Mouse (Mus musculus) MEL (cell line): ENCODE measurements around the gene H2-M5. TPM values are rescaled to one million over a fixed set of nuclear protein-coding genes. Genes with fewer than 3 reads are reported as not detected.

Source experiments
- DNase-seq: peaks from one replicate; pipeline ENCODE4 v3.0.0; 2011; ENCODE audit warnings: low read depth, low spot score
- H3K27ac ChIP-seq: 2 replicates; pipeline ENCODE4 v1.5.1; 2012; ENCODE audit warnings: low read depth, mild to moderate bottlenecking, control low read depth, low read length, moderate library complexity; ENCODE audit not compliant: control insufficient read depth
- H3K27me3 ChIP-seq, 2 experiments: fragments of 150-350 bp in 1 of 2; sonication (generic) in 1 of 2; 2 replicates each; pipeline ENCODE4 v1.6.1; 2012; ENCODE audit warnings: low read length in 2 of 2, mild to moderate bottlenecking in 2 of 2, improper control_type of control experiment in 1 of 2, moderate library complexity in 1 of 2; ENCODE audit not compliant: insufficient read depth in 2 of 2, control insufficient read depth in 1 of 2
- H3K36me3 ChIP-seq, 2 experiments: 2 replicates each; pipeline ENCODE4 v1.6.1; 2012 to 2014; ENCODE audit warnings: low read length in 2 of 2, improper control_type of control experiment in 1 of 2, inconsistent platforms in 1 of 2, mild to moderate bottlenecking in 1 of 2; ENCODE audit not compliant: insufficient read depth in 2 of 2, control insufficient read depth in 1 of 2
- H3K4me1 ChIP-seq, 2 experiments: fragments of 150-350 bp in 1 of 2; sonication (generic) in 1 of 2; 2 replicates each; pipeline ENCODE4 v1.6.1; 2012; ENCODE audit warnings: low read length in 2 of 2, improper control_type of control experiment in 1 of 2, mild to moderate bottlenecking in 1 of 2; ENCODE audit not compliant: insufficient read depth in 2 of 2, control insufficient read depth in 1 of 2
- H3K4me3 ChIP-seq, 2 experiments: fragments of 150-350 bp in 1 of 2; sonication (generic) in 1 of 2; 2 replicates each; pipeline ENCODE4 v1.5.1; 2012; ENCODE audit warnings: low read depth in 2 of 2, low read length in 2 of 2, mild to moderate bottlenecking in 2 of 2, moderate library complexity in 2 of 2, control low read depth in 1 of 2, improper control_type of control experiment in 1 of 2; ENCODE audit not compliant: control insufficient read depth in 1 of 2, insufficient read depth in 1 of 2
- H3K79me2 ChIP-seq: 2 replicates; pipeline ENCODE4 v1.6.1; 2012; ENCODE audit warnings: mild to moderate bottlenecking, low read length, moderate library complexity; ENCODE audit not compliant: control insufficient read depth, poor library complexity, insufficient read depth
- H3K9ac ChIP-seq: 2 replicates; pipeline ENCODE4 v1.6.1; 2012; ENCODE audit warnings: low read depth, mild to moderate bottlenecking, control low read depth, low read length, moderate library complexity; ENCODE audit not compliant: control insufficient read depth, poor library complexity, severe bottlenecking
- H3K9me3 ChIP-seq: fragments of 150-350 bp; sonication (generic); replicated peaks from 2 replicates; pipeline ENCODE4 v1.6.1; 2012; ENCODE audit warnings: mild to moderate bottlenecking, low read length, improper control_type of control experiment, moderate library complexity; ENCODE audit not compliant: insufficient read depth
- BHLHE40 ChIP-seq: IDR thresholded peaks from 2 replicates; pipeline ENCODE4 v1.6.1; 2012; ENCODE audit warnings: low read depth, mild to moderate bottlenecking, inconsistent platforms, low read length, improper control_type of control experiment, borderline replicate concordance
- CTCF ChIP-seq, 3 experiments: IDR thresholded peaks in 2 of 3; conservative IDR thresholded peaks in 1 of 3; 2 replicates each; pipeline ENCODE4 v1.5.1; 2011 to 2012; ENCODE audit warnings: low read length in 3 of 3, low read depth in 2 of 3, mild to moderate bottlenecking in 2 of 3, improper control_type of control experiment in 1 of 3, inconsistent platforms in 1 of 3, mixed read lengths in 1 of 3, moderate library complexity in 1 of 3; ENCODE audit not compliant: control insufficient read depth in 1 of 3, insufficient read depth in 1 of 3, poor library complexity in 1 of 3, severe bottlenecking in 1 of 3
- E2F4 ChIP-seq: IDR thresholded peaks from 2 replicates; pipeline ENCODE4 v1.6.1; 2011; ENCODE audit warnings: low read depth, low read length, improper control_type of control experiment, borderline replicate concordance
- ELF1 ChIP-seq: IDR thresholded peaks from 2 replicates; pipeline ENCODE4 v1.6.1; 2014; ENCODE audit warnings: low read depth, mild to moderate bottlenecking, inconsistent platforms, low read length, improper control_type of control experiment, moderate library complexity
- EP300 ChIP-seq, 2 experiments: IDR thresholded peaks; 2 replicates each; pipeline ENCODE4 v1.6.1; 2011; ENCODE audit warnings: improper control_type of control experiment in 2 of 2, low read length in 2 of 2, low read depth in 1 of 2, mild to moderate bottlenecking in 1 of 2
- ETS1 ChIP-seq: IDR thresholded peaks from 2 replicates; pipeline ENCODE4 v1.6.1; 2012; ENCODE audit warnings: low read depth, mild to moderate bottlenecking, inconsistent platforms, low read length, improper control_type of control experiment, moderate library complexity
- GABPA ChIP-seq: IDR thresholded peaks from 2 replicates; pipeline ENCODE4 v1.6.1; 2012; ENCODE audit warnings: low read depth, mild to moderate bottlenecking, inconsistent platforms, low read length, improper control_type of control experiment, moderate library complexity
- GATA1 ChIP-seq: IDR thresholded peaks from 2 replicates; pipeline ENCODE4 v1.6.1; 2011; ENCODE audit warnings: low read depth, low read length, improper control_type of control experiment
- HCFC1 ChIP-seq: IDR thresholded peaks from 2 replicates; pipeline ENCODE4 v1.6.1; 2012; ENCODE audit warnings: low read depth, mild to moderate bottlenecking, inconsistent platforms, low read length, improper control_type of control experiment, moderate library complexity
- JUND ChIP-seq: IDR thresholded peaks from 2 replicates; pipeline ENCODE4 v1.6.1; 2011; ENCODE audit warnings: low read depth, mild to moderate bottlenecking, improper control_type of control experiment, low read length
- KAT2A ChIP-seq: conservative IDR thresholded peaks from 2 replicates; pipeline ENCODE4 v1.6.1; 2012; ENCODE audit warnings: low read depth, low read length, improper control_type of control experiment, inconsistent platforms
- MAFK ChIP-seq: IDR thresholded peaks from 2 replicates; pipeline ENCODE4 v1.6.1; 2011; ENCODE audit warnings: low read depth, mild to moderate bottlenecking, low read length, improper control_type of control experiment, borderline replicate concordance
- MAX ChIP-seq: IDR thresholded peaks from 2 replicates; pipeline ENCODE4 v1.6.1; 2011; ENCODE audit warnings: low read length, improper control_type of control experiment
- MAZ ChIP-seq: IDR thresholded peaks from 2 replicates; pipeline ENCODE4 v1.6.1; 2012; ENCODE audit warnings: low read depth, mild to moderate bottlenecking, inconsistent platforms, low read length, improper control_type of control experiment
- MYC ChIP-seq: IDR thresholded peaks from 2 replicates; pipeline ENCODE4 v1.6.1; 2011; ENCODE audit warnings: low read depth, mild to moderate bottlenecking, low read length, improper control_type of control experiment, moderate library complexity
- NELFE ChIP-seq: IDR thresholded peaks from 2 replicates; pipeline ENCODE4 v1.6.1; 2011; ENCODE audit warnings: low read depth, low read length, improper control_type of control experiment
- NRF1 ChIP-seq: IDR thresholded peaks from 2 replicates; pipeline ENCODE4 v1.6.1; 2014; ENCODE audit warnings: low read depth, mild to moderate bottlenecking, inconsistent platforms, low read length, improper control_type of control experiment, moderate library complexity; ENCODE audit not compliant: poor library complexity, insufficient read depth, severe bottlenecking
- RCOR1 ChIP-seq: IDR thresholded peaks from 2 replicates; pipeline ENCODE4 v1.6.1; 2012; ENCODE audit warnings: low read depth, mild to moderate bottlenecking, inconsistent platforms, low read length, improper control_type of control experiment
- SIN3A ChIP-seq: IDR thresholded peaks from 2 replicates; pipeline ENCODE4 v1.6.1; 2012; ENCODE audit warnings: low read length, improper control_type of control experiment, inconsistent platforms
- SMC3 ChIP-seq: IDR thresholded peaks from 2 replicates; pipeline ENCODE4 v1.6.1; 2011; ENCODE audit warnings: low read depth, low read length, improper control_type of control experiment
- TAL1 ChIP-seq: IDR thresholded peaks from 2 replicates; pipeline ENCODE4 v1.6.1; 2012; ENCODE audit warnings: mild to moderate bottlenecking, inconsistent platforms, low read length, moderate library complexity, mixed read lengths
- TBP ChIP-seq: IDR thresholded peaks from 2 replicates; pipeline ENCODE4 v1.8.0; 2011; ENCODE audit warnings: low read depth, low read length, improper control_type of control experiment
- TCF12 ChIP-seq: IDR thresholded peaks from 2 replicates; pipeline ENCODE4 v1.6.1; 2014; ENCODE audit warnings: low read depth, mild to moderate bottlenecking, inconsistent platforms, low read length, improper control_type of control experiment, moderate library complexity
- USF1 ChIP-seq: IDR thresholded peaks from 2 replicates; pipeline ENCODE4 v1.6.1; 2014; ENCODE audit warnings: low read depth, mild to moderate bottlenecking, inconsistent platforms, low read length, improper control_type of control experiment, moderate library complexity
- USF2 ChIP-seq, 2 experiments: IDR thresholded peaks; 2 replicates each; pipeline ENCODE4 v1.6.1; 2011 to 2012; ENCODE audit warnings: improper control_type of control experiment in 2 of 2, low read length in 2 of 2, borderline replicate concordance in 1 of 2, inconsistent platforms in 1 of 2, low read depth in 1 of 2, mild to moderate bottlenecking in 1 of 2; ENCODE audit not compliant: insufficient read depth in 1 of 2
- ZMIZ1 ChIP-seq: IDR thresholded peaks from 2 replicates; pipeline ENCODE4 v1.6.1; 2012; ENCODE audit warnings: low read depth, mild to moderate bottlenecking, inconsistent platforms, low read length, improper control_type of control experiment, moderate library complexity
- ZNF384 ChIP-seq: IDR thresholded peaks from 2 replicates; pipeline ENCODE4 v1.6.1; 2012; ENCODE audit warnings: low read depth, mild to moderate bottlenecking, inconsistent platforms, low read length, improper control_type of control experiment
- polyA plus RNA-seq, 2 experiments: library from polyadenylated mRNA; stranded (reverse) in 1 of 2; unstranded in 1 of 2; fragments of >175 nt in 1 of 2; fragments of >200 nt in 1 of 2; gene quantifications; 2 replicates each; pipeline versions ENCODE4 v1.2.1 to v1.2.4; 2012; ENCODE audit warnings: low replicate concordance in 2 of 2, low read depth in 1 of 2; ENCODE audit not compliant: insufficient read length in 2 of 2, insufficient read depth in 1 of 2, missing spikeins in 1 of 2
- total RNA-seq: library from RNA; depleted of rRNA; stranded (reverse); fragments of 300-350 nt; gene quantifications from 2 replicates; pipeline ENCODE4 v1.2.3, GENCODE M21; 2012

H2-M5 gene
- total and polyA plus RNA-seq, 3 experiments: not detected

DNA sequence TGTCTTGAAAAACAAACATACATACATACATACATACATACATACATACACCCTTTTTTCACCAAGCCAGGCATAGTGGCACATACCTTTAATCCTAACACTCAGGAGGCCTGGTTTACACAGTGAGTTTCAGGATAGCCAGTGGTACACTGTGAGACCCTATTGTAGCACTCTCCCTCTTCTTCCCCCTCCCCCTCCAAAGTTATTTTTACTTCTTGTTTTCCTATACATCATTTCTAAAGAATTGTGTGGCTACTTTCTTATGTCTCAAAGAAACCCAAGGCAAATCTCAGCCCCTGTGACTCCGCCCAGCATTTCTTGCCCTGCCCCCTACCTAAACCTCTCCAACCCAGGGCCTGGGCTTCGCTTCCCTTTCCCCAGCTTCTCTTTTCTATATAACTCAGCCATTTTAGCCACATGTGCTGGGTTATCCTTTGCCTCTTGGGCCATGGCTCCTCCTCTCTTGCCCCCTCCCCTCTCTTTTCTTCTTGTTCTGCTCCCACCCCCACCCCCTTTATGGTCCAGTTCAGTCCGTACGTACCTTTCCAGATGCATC lies 4.5 kb upstream of the H2-M5 start:
- TF ChIP-seq ZNF384: no peak
- TF ChIP-seq JUND: no peak
- no peak for TF ChIP-seq ZMIZ1
- TF ChIP-seq USF2 (IDR thresholded peaks at IDR 0.05; ENCODE audit: borderline replicate concordance in 1 of 2, insufficient read depth in 1 of 2, low read depth in 1 of 2, low read length in 2 of 2): no peak
- no peak for TF ChIP-seq ELF1
- no peak for TF ChIP-seq NELFE
- TF ChIP-seq TAL1: no peak
- no peak for TF ChIP-seq MYC
- no peak for TF ChIP-seq MAZ
- TF ChIP-seq SMC3: no peak
- TF ChIP-seq USF1: no peak
- TF ChIP-seq NRF1: no peak
- no peak for TF ChIP-seq TBP
- no peak for TF ChIP-seq TCF12
- TF ChIP-seq GATA1: no peak
- Histone ChIP-seq H3K9ac (no peak overlapping the region), H3K4me3 (no peak overlapping the region)

DNA sequence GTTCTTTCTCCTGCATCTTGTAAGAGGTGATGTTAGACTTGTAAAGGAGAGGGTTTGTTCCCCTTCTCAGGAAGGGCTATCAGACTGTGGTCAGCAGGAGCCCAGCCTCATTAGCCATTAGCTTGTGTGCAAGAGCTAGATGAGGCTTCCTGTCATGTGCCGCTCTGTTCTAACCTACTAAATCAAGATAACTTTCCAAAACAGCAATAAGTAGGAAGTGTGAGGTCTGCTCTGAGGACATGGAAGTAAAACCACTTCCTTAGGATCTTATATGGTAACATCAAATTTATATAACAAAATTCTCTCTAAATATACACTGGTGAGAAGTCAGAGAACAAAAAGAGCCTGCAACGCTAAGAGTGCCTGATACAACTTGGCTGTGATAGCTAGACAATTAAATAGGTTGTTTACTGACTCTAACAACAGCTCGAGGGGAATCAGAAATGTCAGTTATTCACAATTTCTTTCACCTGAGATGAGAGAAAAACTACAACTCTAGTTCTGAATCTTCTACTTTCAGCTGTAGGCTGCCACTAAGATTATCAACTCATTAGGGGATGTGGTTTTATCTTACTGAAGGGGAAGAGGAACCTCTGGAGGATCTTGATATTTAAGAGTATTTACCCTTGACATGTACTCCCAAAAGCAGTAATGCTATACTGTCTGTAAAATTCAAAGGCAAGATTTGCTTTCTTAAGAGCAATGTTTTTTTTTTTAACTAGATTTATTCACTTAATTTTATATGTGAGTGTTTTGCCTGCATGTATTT lies 3.2 kb upstream of the H2-M5 start:
- Histone ChIP-seq H3K9ac (no peak overlapping the region), H3K4me3 (peak overlapping the region in 1 of 2 experiments; percentile 10; a peak in 1 of 4 replicates), H3K36me3 (peaks cover 0 to 11% of the 10 kb centered on the region in 2 experiments; a peak in 2 of 4 replicates), H3K27me3 (no peaks in the 10 kb centered on the region), H3K4me1 (peaks cover 3 to 8% of the 10 kb centered on the region in 2 experiments; a peak in 2 of 4 replicates), H3K79me2 (no peaks in the 10 kb centered on the region), H3K9me3 (no peaks in the 10 kb centered on the region), H3K27ac (peak overlapping the region; percentile 81)
- peak; percentile 76 for DNase-seq
- no peak for TF ChIP-seq E2F4
- TF ChIP-seq MAFK: no peak
- TF ChIP-seq TAL1: peak; percentile 8; the same call in 1 of the 2 replicates
- TF ChIP-seq MAX: peak; percentile 53; the same call in 1 of the 2 replicates
- TF ChIP-seq RCOR1: peak; percentile 76; the same call in 1 of the 2 replicates
- peak; percentile 79; the same call in 1 of the 2 replicates for TF ChIP-seq BHLHE40
- peak; percentile 80 for TF ChIP-seq USF1
- TF ChIP-seq GABPA: no peak
- TF ChIP-seq KAT2A: no peak
- no peak for TF ChIP-seq JUND
- peak; percentile 61 for TF ChIP-seq SIN3A
- peak; percentile 91 for TF ChIP-seq GATA1
- TF ChIP-seq ZMIZ1: no peak
- peak; percentile 77; the same call in 1 of the 2 replicates for TF ChIP-seq ETS1
- TF ChIP-seq HCFC1: no peak
- TF ChIP-seq ELF1: peak; percentile 45; the same call in 1 of the 2 replicates
- no peak for TF ChIP-seq CTCF (IDR thresholded peaks at IDR 0.05 in 2 of 3, conservative IDR thresholded peaks at IDR 0.05 in 1 of 3; ENCODE audit: control insufficient read depth in 1 of 3, insufficient read depth in 1 of 3, low read depth in 2 of 3, low read length in 3 of 3, poor library complexity in 1 of 3, severe bottlenecking in 1 of 3)
- no peak for TF ChIP-seq MAZ
- no peak for TF ChIP-seq SMC3
- peak; percentile 88 to 92 for TF ChIP-seq EP300 (IDR thresholded peaks at IDR 0.05; ENCODE audit: low read depth in 1 of 2, low read length in 2 of 2)
- no peak for TF ChIP-seq USF2 (IDR thresholded peaks at IDR 0.05; ENCODE audit: borderline replicate concordance in 1 of 2, insufficient read depth in 1 of 2, low read depth in 1 of 2, low read length in 2 of 2)

More for the DNA sequence above, 4.5 kb upstream of the H2-M5 start:
- Histone ChIP-seq H3K4me1 (peaks cover 3 to 8% of the 10 kb centered on the region in 2 experiments; a peak in 2 of 4 replicates), H3K27me3 (no peaks in the 10 kb centered on the region), H3K27ac (no peak overlapping the region), H3K9me3 (no peaks in the 10 kb centered on the region), H3K36me3 (peaks cover 0 to 11% of the 10 kb centered on the region in 2 experiments; a peak in 2 of 4 replicates), H3K79me2 (no peaks in the 10 kb centered on the region)
- DNase-seq: peak; percentile 18
